Mouse (Mus musculus): ENCODE data around the gene Ociad1. TPM values are rescaled to one million over a fixed set of nuclear protein-coding genes. Genes with fewer than 3 reads are reported as not detected.

The Ociad1 gene
- polyA plus RNA-seq (2017; shearing (Covaris generic)) = 227 TPM

DNA sequence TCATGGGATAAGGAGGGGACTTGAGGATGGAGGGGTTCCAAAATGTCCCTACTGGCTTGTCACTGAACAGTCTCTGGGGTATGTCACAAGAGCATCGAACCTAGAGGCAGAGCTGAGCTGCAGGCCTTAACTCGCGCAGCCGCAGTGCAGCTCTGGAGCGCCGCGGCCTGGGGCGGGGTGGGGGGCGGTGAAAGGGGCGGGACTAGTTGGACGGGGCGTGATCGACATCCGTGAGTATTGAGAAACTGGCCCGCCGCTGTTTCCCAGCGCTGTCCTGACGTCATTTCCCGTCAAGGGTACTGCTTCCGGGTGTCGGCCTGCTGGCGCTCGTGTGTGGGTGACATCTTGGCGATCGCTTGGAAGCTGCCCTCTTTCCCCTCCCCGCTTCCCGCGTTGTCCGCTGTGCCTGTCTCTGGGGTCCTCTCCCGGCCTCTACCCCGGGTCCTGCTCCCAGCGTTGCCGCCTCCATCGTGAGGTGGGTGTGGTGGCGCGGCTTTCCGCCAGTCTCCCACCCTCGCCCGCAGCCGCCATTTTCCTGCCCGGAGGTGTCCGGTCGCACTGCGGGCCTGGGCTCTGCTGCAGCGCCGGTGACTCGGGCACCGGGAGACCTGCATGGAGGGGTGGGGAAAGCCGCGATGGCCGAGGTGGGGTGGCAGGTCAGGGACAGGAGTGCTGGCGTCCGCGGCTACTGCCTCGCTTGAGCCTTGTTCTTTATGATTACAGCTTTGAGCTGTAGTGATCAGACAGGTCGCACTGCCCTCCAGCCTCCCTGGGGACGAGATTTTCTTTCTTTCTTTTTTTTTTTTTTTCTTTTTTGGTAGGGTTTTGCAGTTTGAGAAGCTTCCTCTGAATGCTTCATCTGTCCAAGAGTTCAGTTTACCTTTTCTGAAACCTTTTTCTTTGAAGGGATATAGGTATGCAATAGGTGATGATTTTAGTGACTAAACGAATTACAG is at the start of gene Ociad1:
Ociad1 (plus strand) TSS at position 283 of the 956 bp plus-strand sequence.

DNA sequence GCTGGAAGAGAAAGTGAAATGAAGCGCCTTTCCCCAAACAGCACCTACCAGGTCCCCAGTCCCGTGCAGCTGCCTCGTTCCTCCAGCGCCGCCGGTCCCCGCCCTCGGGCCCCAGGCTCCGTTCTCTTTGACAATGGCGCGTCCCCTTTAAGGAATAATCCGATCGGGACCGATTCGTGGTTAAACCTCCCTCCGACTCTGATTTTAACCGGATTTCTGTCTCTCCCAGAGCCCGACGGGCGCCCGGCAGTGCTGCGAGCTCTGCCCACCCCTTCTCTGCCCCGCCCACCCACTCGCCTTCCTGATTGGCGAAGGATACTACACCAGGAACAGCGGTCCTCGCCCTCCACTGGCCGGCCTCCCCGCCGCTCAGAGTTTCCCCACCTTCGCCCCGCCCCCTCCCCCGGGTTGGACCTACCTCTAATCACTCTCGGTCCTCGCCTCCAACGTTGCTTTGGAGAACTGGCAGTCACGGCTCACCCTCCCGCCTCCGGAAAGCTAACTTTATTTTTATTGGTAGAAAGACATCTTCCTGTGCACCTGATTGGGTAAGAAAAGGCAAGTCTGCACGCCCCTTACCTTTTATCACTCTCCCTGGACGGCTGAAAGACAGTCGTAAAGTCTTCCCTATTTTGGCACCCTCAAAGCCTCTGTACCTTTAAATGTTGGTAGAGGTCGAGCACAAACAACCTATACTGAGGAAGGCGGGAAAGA is 36.1 kb upstream of the Ociad1 start, which contains the start of gene Fryl:
Fryl (minus strand) TSS at position 268 of the 714 bp plus-strand sequence.

DNA sequence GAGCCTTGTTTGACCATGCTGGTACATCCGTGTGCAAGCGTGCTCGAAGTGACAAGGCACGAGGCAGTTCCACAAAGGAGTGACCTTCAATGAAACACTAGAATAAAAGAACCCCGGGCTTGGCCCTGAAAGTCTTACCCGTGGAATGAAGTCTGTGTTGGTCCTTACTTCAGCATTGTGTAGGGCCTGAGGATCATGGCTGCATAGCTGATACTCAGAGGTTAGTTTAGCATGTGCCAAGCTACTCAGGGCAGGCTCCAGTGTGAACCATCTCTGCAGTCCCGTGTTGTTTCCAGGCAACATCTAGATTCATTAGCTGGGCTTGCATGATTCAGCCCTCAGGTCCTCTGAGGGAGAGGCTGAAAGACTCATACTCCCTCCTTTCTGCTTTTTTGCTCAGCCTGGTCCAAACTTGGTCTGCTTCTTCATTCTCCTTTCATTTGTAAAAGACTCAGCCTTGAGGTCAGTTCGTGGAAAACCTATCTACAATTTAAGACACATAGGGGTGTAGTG is 48.2 kb downstream of the Ociad1 start, which contains the start of gene Ociad2:
Ociad2 (minus strand) TSS at position 306 of the 513 bp plus-strand sequence.

Other genes starting within 250 kb of the Ociad1 start
- gene Fryl, start 36.2 kb upstream of the Ociad1 start, polyA plus RNA-seq (2017; shearing (Covaris generic)) = 82.0 TPM
- gene Ociad2, start 48.2 kb downstream of the Ociad1 start, polyA plus RNA-seq (2017; shearing (Covaris generic)) = 0.20 TPM
- not detected for gene Cwh43, start 113.3 kb downstream of the Ociad1 start, polyA plus RNA-seq (2017; shearing (Covaris generic))
- 19.3 TPM for gene Dcun1d4, start 188.2 kb downstream of the Ociad1 start, polyA plus RNA-seq (2017; shearing (Covaris generic))

Measured in naive thymus-derived CD4-positive, alpha-beta T cell, adult 5 months (primary cell).